Mouse (Mus musculus) lung, postnatal 0 days (tissue): ENCODE results near the gene Arnt2.

Experiments
- CTCF ChIP-seq: IDR thresholded peaks from 2 replicates; pipeline ENCODE4 v1.5.1; 2016; ENCODE audit warnings: antibody characterized with exemption, mild to moderate bottlenecking
- EP300 ChIP-seq: IDR thresholded peaks from 2 replicates; pipeline ENCODE4 v1.6.1; 2016; ENCODE audit warnings: antibody characterized with exemption, mild to moderate bottlenecking, control low read depth

DNA sequence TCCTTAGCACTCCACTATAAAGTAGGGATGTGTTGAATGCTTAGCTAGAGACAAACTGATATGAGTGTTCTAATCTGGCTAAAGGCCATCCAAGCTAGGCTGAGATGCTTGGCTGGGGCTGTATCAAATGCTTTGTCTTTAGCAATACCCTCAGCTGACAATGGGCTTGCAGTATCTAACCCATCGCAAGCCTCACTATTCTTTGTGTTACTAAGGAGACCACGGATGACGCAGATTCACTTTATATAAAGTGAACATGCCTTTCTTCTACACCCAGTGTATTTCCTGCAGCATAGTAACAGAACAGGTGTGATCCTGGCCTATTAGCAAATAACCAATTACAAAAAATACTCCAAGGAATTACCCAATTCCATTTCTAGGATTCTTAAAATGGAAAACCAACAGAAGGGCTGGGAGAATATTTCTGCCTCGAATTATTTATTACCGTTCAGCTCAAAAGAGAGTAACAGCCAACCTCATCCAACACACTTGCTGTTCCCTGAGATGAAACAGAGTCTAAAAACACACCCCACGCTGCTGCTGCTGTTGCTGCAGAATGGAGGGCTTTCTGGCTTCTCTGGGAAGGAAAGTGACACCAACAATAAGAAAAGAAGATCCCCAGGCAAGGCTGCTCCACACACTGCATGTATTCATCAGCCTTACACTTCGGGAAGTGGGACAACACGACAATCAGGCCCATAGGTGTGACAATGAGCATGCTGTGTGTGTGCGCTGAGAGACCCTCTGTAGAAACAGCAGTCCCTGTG is 61.6 kb downstream of the Arnt2 start:
- TF ChIP-seq EP300 (no peak), CTCF (no peak)
